Mouse (Mus musculus) liver, postnatal 0 days (tissue): ENCODE results near the gene Zfp423.

Experiments
- CTCF ChIP-seq: sonication (generic); IDR thresholded peaks from 2 replicates; pipeline ENCODE4 v1.5.1; 2016; ENCODE audit warnings: antibody characterized with exemption, low read depth
- EP300 ChIP-seq: IDR thresholded peaks from 2 replicates; pipeline ENCODE4 v1.6.1; 2016; ENCODE audit warnings: antibody characterized with exemption, low read depth, mild to moderate bottlenecking

DNA sequence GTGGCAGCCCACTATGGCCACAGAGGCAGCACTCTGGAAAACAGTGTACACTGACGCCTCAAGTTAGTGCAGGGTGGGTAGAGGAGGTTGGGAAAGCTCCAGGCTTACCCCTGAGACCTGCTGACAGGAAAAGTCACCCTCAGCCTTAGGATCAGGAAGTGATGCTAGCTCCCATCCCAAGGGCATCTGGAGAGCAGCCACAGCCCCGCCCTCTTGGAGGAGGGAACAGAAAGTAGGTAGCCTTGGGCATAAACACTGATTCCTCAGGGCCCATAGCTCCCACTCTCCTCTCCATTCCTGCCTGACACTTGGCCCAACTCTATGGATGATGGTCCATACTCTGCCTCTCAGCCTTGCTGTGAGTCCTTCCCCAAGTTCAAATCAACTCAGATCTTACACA, 205.8 kb downstream of the Zfp423 start:
- TF ChIP-seq CTCF = no peak
- TF ChIP-seq EP300 = no peak
